Mouse (Mus musculus) myocyte (in vitro differentiated cells): ENCODE measurements around the gene Esrrb.

Source experiments
- E2F4 ChIP-seq: IDR thresholded peaks from one replicate; pipeline ENCODE4 v1.6.1; 2011; ENCODE audit warnings: mild to moderate bottlenecking, control low read depth, moderate library complexity; ENCODE audit not compliant: insufficient read depth
- MAX ChIP-seq: IDR thresholded peaks from one replicate; pipeline ENCODE4 v1.6.1; 2011; ENCODE audit warnings: low read depth, mild to moderate bottlenecking, control low read depth
- MYOD1 ChIP-seq, 3 experiments: IDR thresholded peaks; one replicate each; pipeline ENCODE4 v1.6.1; 2011; ENCODE audit warnings: control low read depth in 2 of 3, low read depth in 2 of 3, mild to moderate bottlenecking in 2 of 3, moderate library complexity in 1 of 3; ENCODE audit not compliant: insufficient read length in 2 of 3, control insufficient read depth in 1 of 3
- POLR2A ChIP-seq: IDR thresholded peaks from one replicate; pipeline ENCODE4 v1.6.1; 2011; ENCODE audit warnings: low read depth, mild to moderate bottlenecking, control low read depth, moderate library complexity; ENCODE audit not compliant: insufficient read length
- SRF ChIP-seq: IDR thresholded peaks from one replicate; pipeline ENCODE4 v1.6.1; 2011; ENCODE audit warnings: low read depth; ENCODE audit not compliant: control insufficient read depth, insufficient read length
- TCF12 ChIP-seq: IDR thresholded peaks from one replicate; pipeline ENCODE4 v1.6.1; 2011; ENCODE audit warnings: mild to moderate bottlenecking, control low read depth; ENCODE audit not compliant: poor library complexity, insufficient read depth, severe bottlenecking
- TCF3 ChIP-seq: IDR thresholded peaks from one replicate; pipeline ENCODE4 v1.6.1; 2011; ENCODE audit warnings: low read depth, control low read depth; ENCODE audit not compliant: insufficient read length
- USF1 ChIP-seq: IDR thresholded peaks from one replicate; pipeline ENCODE4 v1.6.1; 2011; ENCODE audit warnings: low read depth, mild to moderate bottlenecking, control low read depth, moderate library complexity

- TF ChIP-seq POLR2A (no peak), SRF (no peak), TCF12 (no peak), MAX (no peak), MYOD1 (IDR thresholded peaks at IDR 0.05; ENCODE audit: control insufficient read depth in 1 of 3, insufficient read length in 2 of 3, low read depth in 2 of 3) (no peak), TCF3 (no peak), E2F4 (no peak), USF1 (no peak)
These were observed 36.6 kb upstream of the Esrrb start for GRCm38 (mm10) chr12:86324297-86324696.
